Mouse (Mus musculus): ENCODE results near the gene Ube2j1. TPM values are rescaled to one million over a fixed set of nuclear protein-coding genes. Genes with fewer than 3 reads are reported as not detected.

The Ube2j1 gene
- polyA plus RNA-seq, 1 experiment from 2014 or later = 38.2 TPM

DNA sequence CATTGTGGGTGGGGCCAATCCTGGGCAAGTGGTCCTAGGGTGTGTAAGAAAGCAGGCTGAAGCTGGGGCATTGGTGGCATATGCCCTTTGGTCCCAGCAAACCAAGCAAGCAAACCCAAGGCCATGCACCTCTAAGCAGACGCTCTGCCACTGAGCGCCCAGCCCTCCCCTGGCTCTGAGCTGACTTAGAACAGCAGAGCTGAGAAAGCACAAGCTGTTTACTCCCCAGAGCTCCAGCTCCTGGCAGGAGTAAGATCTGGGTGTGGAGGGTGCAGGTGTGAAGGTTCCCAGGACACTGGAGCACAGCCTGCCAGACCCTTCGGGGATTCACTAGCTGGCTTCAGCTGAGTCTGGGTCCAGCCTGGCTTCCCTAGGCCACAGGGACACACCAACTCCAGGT lies 47.3 kb downstream of the Ube2j1 start:
- Histone ChIP-seq H3K4me2 (replicated peaks; ENCODE audit: low read depth, low read length) (no peak overlapping the region), H3K36me3 (ENCODE audit: control insufficient read depth, insufficient read depth, low read length) (no peaks in the 10 kb centered on the region), H3K9ac (replicated peaks; ENCODE audit: low read depth, low read length) (no peak overlapping the region), H3K27ac (ENCODE audit: low read length) (no peak overlapping the region), H3K4me3 (ENCODE audit: low read depth, low read length) (no peak overlapping the region), H3K9me3 (ENCODE audit: control insufficient read depth, low read depth, low read length) (no peaks in the 10 kb centered on the region), H3K4me1 (ENCODE audit: control insufficient read depth, insufficient read depth, low read length) (no peaks in the 10 kb centered on the region), H3K27me3 (ENCODE audit: control insufficient read depth, insufficient read depth, low read length) (no peaks in the 10 kb centered on the region)
- WGBS = 86% methylated on average over 3 of the region's 3 CpGs
- no peak; the same call in 1 of the 2 replicates for ATAC-seq (ENCODE audit: insufficient number of reproducible peaks, insufficient read depth, low FRiP score, low read depth)

DNA sequence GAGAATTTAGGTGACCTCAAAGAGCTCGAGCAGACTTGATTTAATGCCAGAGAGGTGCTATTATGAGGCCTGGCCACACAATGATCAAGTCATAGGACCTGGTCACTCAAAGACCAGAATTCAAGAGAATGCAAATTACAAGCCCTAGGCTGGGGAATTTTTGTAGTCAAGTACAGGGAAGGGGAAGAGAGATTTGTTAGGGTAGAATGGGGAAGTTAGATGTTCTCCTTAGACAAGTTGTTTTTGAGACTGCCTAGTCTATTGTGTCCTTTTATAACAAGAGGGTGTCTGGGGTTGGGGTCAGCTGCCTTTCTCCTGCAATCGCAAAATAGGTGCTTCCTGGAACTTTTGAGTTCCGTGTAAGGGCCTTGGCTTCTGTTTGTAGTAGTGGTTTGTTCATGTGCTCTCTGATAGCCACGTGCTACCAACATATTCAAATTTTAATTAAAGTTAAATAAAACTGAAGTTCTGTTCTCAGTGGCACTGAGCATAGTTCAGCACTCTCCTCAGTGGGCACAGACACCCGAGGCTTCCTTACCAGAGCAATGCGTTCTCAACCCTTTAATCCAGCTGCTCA lies 68.0 kb downstream of the Ube2j1 start:
- no peak for ATAC-seq (ENCODE audit: insufficient number of reproducible peaks, insufficient read depth, low FRiP score, low read depth)

More for the DNA sequence above, 68.0 kb downstream of the Ube2j1 start:
- no peaks in the 10 kb centered on the region for H3K4me1 ChIP-seq (ENCODE audit: control insufficient read depth, insufficient read depth, low read length)
- H3K36me3 ChIP-seq (ENCODE audit: control insufficient read depth, insufficient read depth, low read length) = no peaks in the 10 kb centered on the region
- no peak overlapping the region for H3K9ac ChIP-seq (replicated peaks; ENCODE audit: low read depth, low read length)
- no peaks in the 10 kb centered on the region for H3K27me3 ChIP-seq (ENCODE audit: control insufficient read depth, insufficient read depth, low read length)
- H3K27ac ChIP-seq (ENCODE audit: low read length) = no peak overlapping the region
- H3K9me3 ChIP-seq (ENCODE audit: control insufficient read depth, low read depth, low read length) = no peaks in the 10 kb centered on the region
- H3K4me3 ChIP-seq (ENCODE audit: low read depth, low read length) = no peak overlapping the region
- H3K4me2 ChIP-seq (replicated peaks; ENCODE audit: low read depth, low read length) = no peak overlapping the region
- 79% methylated on average over 6 of the region's 6 CpGs for WGBS

Other genes starting within 250 kb of the Ube2j1 start
- gene Lyrm2, start 231.2 kb upstream of the Ube2j1 start, polyA plus RNA-seq (2014; fragmentation: Nextera tagmentation; extraction: Ambion mirVana) = 107 and 110 TPM in 2 replicates
- gene Ankrd6, start 80.6 kb upstream of the Ube2j1 start, polyA plus RNA-seq (2014; fragmentation: Nextera tagmentation; extraction: Ambion mirVana) = 5.6 and 6.9 TPM in 2 replicates
- gene Rragd, start 48.4 kb upstream of the Ube2j1 start, polyA plus RNA-seq (2014; fragmentation: Nextera tagmentation; extraction: Ambion mirVana) = 7.1 and 11.0 TPM in 2 replicates
- gene Gabrr2, start 31.6 kb downstream of the Ube2j1 start, polyA plus RNA-seq (2014; fragmentation: Nextera tagmentation; extraction: Ambion mirVana) = 0.25 and 0.41 TPM in 2 replicates
- not detected in 2 replicates for gene Gabrr1, start 101.1 kb downstream of the Ube2j1 start, polyA plus RNA-seq (2014; fragmentation: Nextera tagmentation; extraction: Ambion mirVana)
- gene Pm20d2, start 158.3 kb downstream of the Ube2j1 start, polyA plus RNA-seq (2014; fragmentation: Nextera tagmentation; extraction: Ambion mirVana) = 0.93 and 1.3 TPM in 2 replicates
- 11.1 and 12.1 TPM in 2 replicates for gene Srsf12, start 177.6 kb downstream of the Ube2j1 start, polyA plus RNA-seq (2014; fragmentation: Nextera tagmentation; extraction: Ambion mirVana)